Mouse (Mus musculus) heart, adult 2 months (tissue): Measurements from ENCODE around the gene Palld.

Source experiments
- CTCF ChIP-seq: fragments of 200-600 bp; IDR thresholded peaks from 2 replicates; pipeline ENCODE4 v1.8.1; 2022; ENCODE audit warnings: antibody characterized with exemption, mild to moderate bottlenecking, moderate library complexity
- POLR2A ChIP-seq: fragments of 200-500 bp; IDR thresholded peaks from 2 replicates; pipeline ENCODE4 v1.6.1; 2011; ENCODE audit warnings: mild to moderate bottlenecking, low read depth, low read length, control low read depth; ENCODE audit not compliant: insufficient read depth

DNA sequence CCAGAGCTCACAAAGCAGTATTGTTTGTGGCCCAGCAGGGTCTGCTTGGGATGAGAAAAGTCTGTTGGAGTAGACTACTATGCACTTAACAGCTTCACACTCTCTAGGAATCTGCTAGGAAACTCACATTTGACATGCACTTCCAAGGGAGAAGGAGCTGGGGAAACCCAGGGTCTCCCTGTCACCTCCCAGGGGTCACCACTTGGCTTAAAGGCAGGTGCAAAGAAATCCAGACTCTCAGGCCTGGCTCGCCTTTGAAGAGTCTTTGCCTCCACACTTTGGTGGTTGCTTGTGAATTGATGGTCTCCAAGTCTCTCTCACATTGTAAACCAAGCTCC, 272.9 kb downstream of the Palld start:
- no peak for TF ChIP-seq CTCF
- TF ChIP-seq POLR2A, result no peak
